Mouse (Mus musculus) E14TG2a.4 (cell line): ENCODE results near the gene Eef1a2.

Experiments used
- CTCF ChIP-seq: conservative IDR thresholded peaks from 2 replicates; pipeline ENCODE4 v1.5.1; 2014; ENCODE audit warnings: low read length
- POU5F1 ChIP-seq: IDR thresholded peaks from 2 replicates; pipeline ENCODE4 v1.6.1; 2014; ENCODE audit warnings: low read length, borderline replicate concordance

DNA sequence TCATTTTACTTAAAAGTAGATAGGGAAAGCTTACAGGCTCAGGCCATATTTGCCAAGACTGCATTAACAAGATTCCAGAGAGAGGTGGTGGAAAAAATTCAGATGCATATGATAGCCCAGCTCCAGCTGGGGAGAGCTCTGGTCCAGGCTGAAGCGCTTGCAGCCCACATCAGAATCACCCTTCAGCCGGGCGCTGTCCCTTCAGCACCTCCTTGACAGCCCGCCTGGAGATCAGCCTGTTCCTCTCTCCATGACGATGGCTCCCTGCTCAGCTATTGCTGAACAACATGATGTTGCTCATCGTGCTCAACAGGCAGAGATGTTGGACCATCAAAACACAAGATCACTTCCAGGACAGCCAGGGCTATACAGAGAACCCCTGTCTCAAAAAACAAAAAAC, 19.9 kb downstream of the Eef1a2 start:
- TF ChIP-seq CTCF (no peak), POU5F1 (no peak)
